Mouse (Mus musculus): ENCODE measurements around the gene Gm42674.

- no peak for TF ChIP-seq ZC3H11A (IDR thresholded peaks at IDR 0.05; ENCODE audit: borderline replicate concordance, low read depth, low read length)
- no peak for TF ChIP-seq ZNF384 (IDR thresholded peaks at IDR 0.05; ENCODE audit: low read depth, low read length)
- no peak for TF ChIP-seq HCFC1 (IDR thresholded peaks at IDR 0.05; ENCODE audit: borderline replicate concordance, insufficient read depth, low read length)
Observed at GRCm38 (mm10) chr3:90576351-90577001, 25.2 kb upstream of the Gm42674 start.

Data from ES-E14 (cell line).